Mouse (Mus musculus) liver, adult 2 months (tissue): ENCODE results near the gene Fam126a.

ENCODE experiments used
- CTCF ChIP-seq: fragments of 200-500 bp; IDR thresholded peaks from 2 replicates; pipeline ENCODE4 v1.5.1; 2011; ENCODE audit warnings: low read depth, low read length, control low read depth
- POLR2A ChIP-seq: fragments of 200-500 bp; IDR thresholded peaks from 2 replicates; pipeline ENCODE4 v1.6.1; 2011; ENCODE audit warnings: low read length, control low read depth; ENCODE audit not compliant: insufficient read depth; ENCODE audit errors: extremely low read depth

DNA sequence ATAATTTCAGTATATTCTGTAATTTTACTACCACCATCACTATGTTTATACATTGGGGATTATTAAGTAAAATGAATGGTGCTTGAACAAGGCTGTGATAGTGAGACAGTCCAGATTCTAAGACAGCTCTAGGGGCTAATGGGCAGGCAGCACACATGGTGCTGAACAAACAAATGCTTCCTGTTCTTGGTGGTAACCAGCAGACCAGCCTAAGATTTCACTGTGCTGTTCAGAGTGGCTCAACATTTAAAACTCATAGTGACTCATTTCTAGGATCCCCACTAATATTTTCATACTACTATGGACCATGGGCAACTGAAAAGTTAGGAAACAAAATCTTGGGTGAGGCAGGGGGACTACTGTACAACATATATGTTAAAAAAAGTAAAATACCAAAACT is 10.1 kb upstream of the Fam126a start:
- TF ChIP-seq CTCF (no peak), POLR2A (no peak)
